Mouse (Mus musculus) olfactory bulb, adult 2 months (tissue): Measurements from ENCODE around the gene Pcsk6. TPM values are rescaled to one million over a fixed set of nuclear protein-coding genes. Genes with fewer than 3 reads are reported as not detected.
A peak's percentile ranks its signal among the peaks of the same experiment; 100 is the strongest.

Experiments
- H3K27ac ChIP-seq: fragments of 200-500 bp; 2 replicates; pipeline ENCODE4 v1.5.1; 2012; ENCODE audit warnings: low read depth, low read length; ENCODE audit not compliant: insufficient read depth
- H3K4me1 ChIP-seq: fragments of 200-500 bp; 2 replicates; pipeline ENCODE4 v1.6.1; 2012; ENCODE audit warnings: low read length; ENCODE audit not compliant: control insufficient read depth, insufficient read depth
- H3K4me3 ChIP-seq: fragments of 200-500 bp; 2 replicates; pipeline ENCODE4 v1.5.1; 2012; ENCODE audit warnings: mild to moderate bottlenecking, low read depth, low read length, moderate library complexity; ENCODE audit not compliant: insufficient read depth
- CTCF ChIP-seq: fragments of 200-500 bp; IDR thresholded peaks from 2 replicates; pipeline ENCODE4 v1.5.1; 2012; ENCODE audit warnings: low read depth, mild to moderate bottlenecking, low read length, moderate library complexity; ENCODE audit not compliant: insufficient read depth
- POLR2A ChIP-seq: fragments of 200-500 bp; IDR thresholded peaks from 2 replicates; pipeline ENCODE4 v1.6.1; 2012; ENCODE audit warnings: mild to moderate bottlenecking, low read depth, low read length, moderate library complexity; ENCODE audit not compliant: insufficient read depth
- WGBS: fragments of 180-500 bp; shearing (Covaris S2); methylation state at CpG from one replicate; pipeline ENCODE4 v1.1.7; 2018; 5-methylcytosine and 5-hydroxymethylcytosine counted together
- polyA plus RNA-seq: library from polyadenylated mRNA; stranded (reverse); fragments of >200 nt; gene quantifications from 2 replicates; pipeline ENCODE4 v1.2.4, GENCODE M21; 2012; ENCODE audit warnings: low replicate concordance; ENCODE audit not compliant: missing spikeins, insufficient read depth, insufficient read length

The Pcsk6 gene
- polyA plus RNA-seq, 1 experiment = not detected

GRCm38 (mm10) chr7:66080231-66080613, 218.7 kb downstream of the Pcsk6 start:
- H3K4me3 ChIP-seq = peak overlapping the region; percentile 86
- 29% methylated on average over 5 of the region's 5 CpGs for WGBS
- peaks cover 3% of the 10 kb centered on the region; the same call in 1 of the 2 replicates for H3K4me1 ChIP-seq
- no peak overlapping the region for H3K27ac ChIP-seq
- no peak for TF ChIP-seq POLR2A
- TF ChIP-seq CTCF = no peak

GRCm38 (mm10) chr7:66083757-66084156, 222.2 kb downstream of the Pcsk6 start:
- Histone ChIP-seq H3K4me3 (no peak overlapping the region), H3K27ac (no peak overlapping the region), H3K4me1 (peaks cover 10% of the 10 kb centered on the region)
- no peak for TF ChIP-seq POLR2A
- TF ChIP-seq CTCF = no peak
- 90% methylated on average over 6 of the region's 6 CpGs for WGBS

- Histone ChIP-seq H3K4me1 (peaks cover 10% of the 10 kb centered on the region), H3K4me3 (no peak overlapping the region), H3K27ac (no peak overlapping the region)
- TF ChIP-seq CTCF (no peak), POLR2A (no peak)
- WGBS = 63% methylated on average over 7 of the region's 7 CpGs
These were observed 223.0 kb downstream of the Pcsk6 start for GRCm38 (mm10) chr7:66084546-66084945.

GRCm38 (mm10) chr7:66087652-66088051, 226.1 kb downstream of the Pcsk6 start:
- H3K27ac ChIP-seq = peak overlapping the region; percentile 78
- TF ChIP-seq POLR2A (no peak), CTCF (no peak)
- H3K4me1 ChIP-seq = peaks cover 7% of the 10 kb centered on the region
- H3K4me3 ChIP-seq = no peak overlapping the region
- WGBS = 47% methylated on average over 4 of the region's 4 CpGs

GRCm38 (mm10) chr7:66088077-66088476, 226.5 kb downstream of the Pcsk6 start:
- H3K4me1 ChIP-seq = peaks cover 7% of the 10 kb centered on the region
- 70% methylated on average over 2 of the region's 2 CpGs for WGBS
- H3K27ac ChIP-seq = no peak overlapping the region
- no peak overlapping the region for H3K4me3 ChIP-seq
- TF ChIP-seq CTCF (no peak), POLR2A (no peak)

GRCm38 (mm10) chr7:66090676-66091190, 229.2 kb downstream of the Pcsk6 start:
- no peak overlapping the region for H3K27ac ChIP-seq
- H3K4me3 ChIP-seq = no peak overlapping the region
- TF ChIP-seq CTCF = no peak
- TF ChIP-seq POLR2A = no peak
- 79% methylated on average over 11 of the region's 11 CpGs for WGBS
- H3K4me1 ChIP-seq = peaks cover 13% of the 10 kb centered on the region

GRCm38 (mm10) chr7:66091553-66091952, 230.0 kb downstream of the Pcsk6 start:
- TF ChIP-seq POLR2A (no peak), CTCF (no peak)
- WGBS = 86% methylated on average over 7 of the region's 7 CpGs
- Histone ChIP-seq H3K4me3 (no peak overlapping the region), H3K4me1 (peaks cover 18% of the 10 kb centered on the region), H3K27ac (no peak overlapping the region)

GRCm38 (mm10) chr7:66092656-66093055, 231.1 kb downstream of the Pcsk6 start:
- WGBS = 94% methylated on average over 8 of the region's 8 CpGs
- no peak for TF ChIP-seq CTCF
- no peak for TF ChIP-seq POLR2A

GRCm38 (mm10) chr7:66094141-66094540, 232.6 kb downstream of the Pcsk6 start:
- no peak overlapping the region for H3K4me3 ChIP-seq
- peaks cover 10% of the 10 kb centered on the region for H3K4me1 ChIP-seq
- 40% methylated on average over 5 of the region's 5 CpGs for WGBS
- TF ChIP-seq CTCF (no peak), POLR2A (no peak)
- no peak overlapping the region for H3K27ac ChIP-seq

More at GRCm38 (mm10) chr7:66092656-66093055, 231.1 kb downstream of the Pcsk6 start:
- Histone ChIP-seq H3K4me1 (peaks cover 14% of the 10 kb centered on the region), H3K27ac (no peak overlapping the region), H3K4me3 (no peak overlapping the region)

GRCm38 (mm10) chr7:66098803-66099202, 237.3 kb downstream of the Pcsk6 start:
- 83% methylated on average over 7 of the region's 7 CpGs for WGBS
- H3K4me1 ChIP-seq = peaks cover 10% of the 10 kb centered on the region
- no peak overlapping the region for H3K27ac ChIP-seq
- no peak overlapping the region for H3K4me3 ChIP-seq
- no peak for TF ChIP-seq POLR2A
- TF ChIP-seq CTCF = no peak

Other genes with a start within 250 kb of the Pcsk6 start
- not detected in 2 replicates for gene Tarsl2, start 216.8 kb upstream of the Pcsk6 start, polyA plus RNA-seq
- not detected in 2 replicates for gene Tm2d3, start 170.6 kb upstream of the Pcsk6 start, polyA plus RNA-seq
- not detected in 2 replicates for gene Gm45213, start 181.9 kb downstream of the Pcsk6 start, polyA plus RNA-seq
- gene Snrpa1, start 197.3 kb downstream of the Pcsk6 start, polyA plus RNA-seq = not detected in 2 replicates
- gene Selenos, start 217.9 kb downstream of the Pcsk6 start, polyA plus RNA-seq = not detected in 2 replicates
- gene Chsy1, start 247.8 kb downstream of the Pcsk6 start, polyA plus RNA-seq = not detected in 2 replicates